Mouse (Mus musculus): ENCODE measurements around the gene Lhx5.

DNA sequence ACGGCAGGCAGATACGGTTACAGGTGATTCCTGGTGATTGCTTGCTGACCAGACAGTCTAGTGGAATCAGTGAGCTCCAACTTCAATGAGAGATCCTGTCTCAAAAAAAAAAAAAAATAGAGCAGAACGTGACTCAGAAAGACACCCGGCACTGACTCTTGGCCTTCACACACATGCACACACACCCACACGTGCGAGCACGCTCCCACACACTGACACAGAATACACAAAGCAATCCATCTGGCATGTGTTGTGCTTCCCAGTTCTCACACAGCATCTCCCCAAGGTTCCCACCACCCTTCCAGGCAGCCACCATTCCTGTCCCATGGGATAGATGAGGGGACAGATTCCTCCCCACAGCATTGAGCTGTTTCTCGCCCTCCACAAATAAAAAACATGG lies 11.4 kb upstream of the Lhx5 start:
- TF ChIP-seq POLR2A (IDR thresholded peaks at IDR 0.05; ENCODE audit: low read depth, low read length) (no peak), CTCF (conservative IDR thresholded peaks at IDR 0.05; ENCODE audit: insufficient read depth, insufficient read length, low read depth, low read length) (no peak)
